Mouse (Mus musculus) hindbrain, postnatal 0 days (tissue): ENCODE data around the gene Mocs1. TPM values are rescaled to one million over a fixed set of nuclear protein-coding genes. Genes with fewer than 3 reads are reported as not detected.
"Not testable (repeated sequence)": the region's sequence is repeated elsewhere in the genome, so short reads cannot be mapped to it uniquely, and the experiment has no call there.

Source experiments
- ATAC-seq: fragments of 200-750 bp; cut with Nextera tagmentation; 2 replicates; pipeline ENCODE4 v1.8.0; 2017; ENCODE audit warnings: mild to moderate bottlenecking, moderate TSS enrichment, moderate library complexity
- DNase-seq: peaks from one replicate; pipeline ENCODE4 v3.0.0-alpha.2; 2015; ENCODE audit warnings: low spot score
- H3K27ac ChIP-seq: fragments of 300-500 bp; sonication (generic); 2 replicates; pipeline ENCODE4 v1.5.1; 2014; ENCODE audit warnings: mild to moderate bottlenecking
- H3K27me3 ChIP-seq: fragments of 300-500 bp; sonication (generic); 2 replicates; pipeline ENCODE4 v1.6.1; 2014; ENCODE audit warnings: low read length, mixed read lengths; ENCODE audit not compliant: insufficient read depth
- H3K36me3 ChIP-seq: fragments of 300-500 bp; sonication (generic); 2 replicates; pipeline ENCODE4 v1.6.1; 2014; ENCODE audit warnings: low read length, mixed read lengths; ENCODE audit not compliant: insufficient read depth
- H3K4me1 ChIP-seq: fragments of 300-500 bp; sonication (generic); 2 replicates; pipeline ENCODE4 v1.6.1; 2014; ENCODE audit warnings: antibody characterized with exemption, low read length, mixed read lengths; ENCODE audit not compliant: insufficient read depth
- H3K4me2 ChIP-seq: fragments of 300-500 bp; sonication (generic); 2 replicates; pipeline ENCODE4 v1.6.1; 2014; ENCODE audit warnings: low read depth, mild to moderate bottlenecking, low read length, moderate library complexity, mixed read lengths
- H3K4me3 ChIP-seq: fragments of 300-500 bp; sonication (generic); 2 replicates; pipeline ENCODE4 v1.5.1; 2014; ENCODE audit warnings: low read length
- H3K9ac ChIP-seq: fragments of 300-500 bp; sonication (generic); replicated peaks from 2 replicates; pipeline ENCODE4 v1.6.1; 2014; ENCODE audit warnings: mild to moderate bottlenecking, low read length, moderate library complexity, mixed read lengths
- H3K9me3 ChIP-seq: fragments of 300-500 bp; sonication (generic); 2 replicates; pipeline ENCODE4 v1.6.1; 2016; ENCODE audit warnings: low read length, mixed read lengths
- CTCF ChIP-seq: IDR thresholded peaks from 2 replicates; pipeline ENCODE4 v1.5.1; 2016; ENCODE audit warnings: antibody characterized with exemption, control low read depth, low read depth
- WGBS: fragments of 180-500 bp; shearing (Covaris S2); extraction: QIAGEN DNeasy Blood & Tissue Kit; methylation state at CpG from one replicate; pipeline ENCODE4 v1.1.7; 2014; 5-methylcytosine and 5-hydroxymethylcytosine counted together
- polyA plus RNA-seq: library from polyadenylated mRNA; unstranded; fragments of >200 nt; fragmentation: Nextera tagmentation; extraction: Ambion mirVana; gene quantifications from 2 replicates; pipeline ENCODE4 v1.2.1, GENCODE M21; 2015
- total RNA-seq: library from RNA; depleted of rRNA; stranded (reverse); fragments of >200 nt; gene quantifications from 2 replicates; pipeline ENCODE4 v1.2.3, GENCODE M21; 2014

Gene Mocs1
- total and polyA plus RNA-seq, 2 experiments from 2014 or later: 4.7 to 13.6 TPM

DNA sequence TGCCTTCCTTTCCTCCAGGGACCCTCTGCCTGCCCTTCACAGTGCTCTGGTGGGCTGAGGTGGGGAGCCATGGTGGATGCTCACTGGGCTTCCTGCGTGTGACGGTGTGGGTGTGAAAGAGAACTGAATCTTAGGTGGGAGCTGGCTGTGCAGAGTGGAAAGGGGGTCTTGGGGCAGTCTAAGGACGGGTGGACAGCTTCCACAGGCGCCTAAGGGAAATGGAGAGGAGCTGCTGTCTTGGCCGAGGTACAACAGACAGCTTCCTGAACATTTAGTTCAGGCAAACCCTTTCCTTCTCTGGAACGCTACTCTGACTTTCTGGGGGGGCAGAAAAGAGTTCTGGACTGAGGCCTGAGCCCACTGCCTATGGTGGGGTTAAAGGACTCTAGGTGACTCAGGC, 2.0 kb downstream of the Mocs1 start:
- Histone ChIP-seq H3K36me3 (peaks cover 9% of the 10 kb centered on the region; the same call in 1 of the 2 replicates), H3K27me3 (no peaks in the 10 kb centered on the region), H3K4me2 (no peak overlapping the region), H3K27ac (no peak overlapping the region), H3K9ac (no peak overlapping the region), H3K4me1 (no peaks in the 10 kb centered on the region), H3K9me3 (no peaks in the 10 kb centered on the region), H3K4me3 (no peak overlapping the region)
- DNase-seq: no peak
- TF ChIP-seq CTCF: no peak
- ATAC-seq: no peak
- WGBS: 82% methylated on average over 6 of the region's 6 CpGs

DNA sequence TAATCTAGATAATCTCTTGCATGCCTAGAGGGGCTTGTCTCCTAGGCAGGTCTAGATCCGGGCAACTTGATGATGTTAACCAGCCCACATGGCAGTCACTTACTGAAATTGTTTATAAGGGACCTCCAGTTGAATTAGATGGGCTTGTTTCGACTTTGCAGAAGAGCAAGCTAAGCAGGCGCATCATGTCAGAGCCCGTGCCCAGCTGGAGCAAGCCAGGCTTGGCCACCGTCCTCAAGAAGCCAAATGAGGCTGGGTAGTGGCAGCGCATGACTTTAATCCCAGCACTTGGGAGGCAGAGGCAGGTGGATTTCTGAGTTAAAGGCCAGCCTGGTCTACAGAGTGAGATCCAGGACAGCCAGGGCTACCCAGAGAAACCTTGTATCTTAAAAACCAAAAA, 3.0 kb downstream of the Mocs1 start:
- WGBS: 90% methylated on average over 6 of the region's 6 CpGs
- no peaks in the 10 kb centered on the region for H3K4me1 ChIP-seq

DNA sequence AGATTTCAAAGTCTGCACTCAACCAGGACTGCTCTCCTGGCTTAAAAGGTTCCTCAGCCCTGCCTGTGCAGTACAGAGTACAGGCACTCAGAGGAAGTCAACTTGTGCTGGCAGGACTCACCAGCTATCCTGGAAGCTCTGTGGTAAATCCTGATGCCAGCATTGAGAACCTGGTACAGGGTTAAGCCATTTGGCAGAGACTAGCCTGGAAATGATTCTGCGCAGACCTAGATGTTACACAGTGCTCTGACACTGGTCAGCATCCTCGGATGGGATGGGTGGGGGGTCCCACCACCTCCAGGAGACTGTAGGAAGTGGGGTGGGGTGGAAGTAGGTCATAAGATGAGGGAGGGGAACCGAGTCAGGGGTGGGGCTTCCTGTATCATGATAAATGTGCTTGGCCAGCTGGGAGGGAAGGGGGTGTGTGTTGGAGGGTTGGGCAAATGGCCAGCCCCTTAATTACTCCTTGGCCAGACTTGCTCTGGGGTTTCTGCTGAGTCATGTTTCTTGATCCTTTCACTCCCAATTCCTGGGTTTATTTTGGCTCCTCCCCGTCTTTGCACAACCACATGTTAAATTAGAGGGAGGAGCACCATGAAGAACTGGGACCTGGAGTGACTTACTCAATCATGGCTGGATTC, 4.0 kb downstream of the Mocs1 start:
- H3K9me3 ChIP-seq: no peaks in the 10 kb centered on the region
- H3K4me3 ChIP-seq: no peak overlapping the region
- no peak overlapping the region for H3K4me2 ChIP-seq
- peaks cover 14% of the 10 kb centered on the region; the same call in 1 of the 2 replicates for H3K36me3 ChIP-seq
- H3K27ac ChIP-seq: no peak overlapping the region
- no peak for TF ChIP-seq CTCF
- no peaks in the 10 kb centered on the region for H3K4me1 ChIP-seq
- H3K9ac ChIP-seq: no peak overlapping the region
- no peaks in the 10 kb centered on the region for H3K27me3 ChIP-seq
- ATAC-seq: no peak
- DNase-seq: peak; percentile 63
- 72% methylated on average over 4 of the region's 4 CpGs for WGBS

More for the DNA sequence above, 3.0 kb downstream of the Mocs1 start:
- no peaks in the 10 kb centered on the region for H3K9me3 ChIP-seq
- ATAC-seq (no peak), DNase-seq (no peak)
- no peak overlapping the region for H3K4me3 ChIP-seq
- no peak overlapping the region for H3K4me2 ChIP-seq
- no peaks in the 10 kb centered on the region for H3K27me3 ChIP-seq
- TF ChIP-seq CTCF: no peak
- H3K27ac ChIP-seq: no peak overlapping the region
- H3K36me3 ChIP-seq: peaks cover 14% of the 10 kb centered on the region; the same call in 1 of the 2 replicates
- H3K9ac ChIP-seq: no peak overlapping the region

- Histone ChIP-seq H3K27me3 (no peaks in the 10 kb centered on the region), H3K9ac (no peak overlapping the region), H3K4me1 (no peaks in the 10 kb centered on the region), H3K27ac (no peak overlapping the region), H3K4me2 (no peak overlapping the region), H3K36me3 (peaks cover 14% of the 10 kb centered on the region; the same call in 1 of the 2 replicates), H3K9me3 (no peaks in the 10 kb centered on the region), H3K4me3 (no peak overlapping the region)
- 97% methylated on average over 6 of the region's 6 CpGs for WGBS
- no peak for TF ChIP-seq CTCF
- ATAC-seq (no peak), DNase-seq (no peak)
These were observed 4.9 kb downstream of the Mocs1 start for GRCm38 (mm10) chr17:49433071-49433470.

DNA sequence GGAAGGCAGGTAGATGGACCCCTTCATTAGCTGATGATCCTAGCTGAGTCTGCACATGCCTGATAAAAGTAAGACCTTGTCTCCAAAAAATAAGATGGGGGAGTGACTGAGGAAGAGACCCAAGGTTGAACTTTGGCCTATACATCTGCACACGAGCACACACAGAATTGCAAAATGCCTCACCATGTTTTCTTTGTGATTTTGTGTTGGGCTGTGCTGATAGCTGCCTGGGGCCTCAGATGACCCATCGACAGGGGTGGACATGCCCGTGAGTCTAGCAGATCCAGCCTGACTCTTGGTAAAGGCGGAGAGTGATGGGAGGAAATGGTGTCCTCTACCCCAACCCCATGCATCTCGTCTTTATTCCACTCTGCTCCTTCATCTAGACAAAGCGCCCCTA, 6.1 kb downstream of the Mocs1 start:
- no peak for ATAC-seq
- H3K9ac ChIP-seq: no peak overlapping the region
- H3K27ac ChIP-seq: no peak overlapping the region
- H3K27me3 ChIP-seq: no peaks in the 10 kb centered on the region
- no peak for DNase-seq
- H3K4me3 ChIP-seq: no peak overlapping the region
- H3K4me1 ChIP-seq: no peaks in the 10 kb centered on the region
- no peaks in the 10 kb centered on the region for H3K9me3 ChIP-seq
- 70% methylated on average over 6 of the region's 6 CpGs for WGBS
- TF ChIP-seq CTCF: no peak
- no peak overlapping the region for H3K4me2 ChIP-seq
- peaks cover 14% of the 10 kb centered on the region; the same call in 1 of the 2 replicates for H3K36me3 ChIP-seq

DNA sequence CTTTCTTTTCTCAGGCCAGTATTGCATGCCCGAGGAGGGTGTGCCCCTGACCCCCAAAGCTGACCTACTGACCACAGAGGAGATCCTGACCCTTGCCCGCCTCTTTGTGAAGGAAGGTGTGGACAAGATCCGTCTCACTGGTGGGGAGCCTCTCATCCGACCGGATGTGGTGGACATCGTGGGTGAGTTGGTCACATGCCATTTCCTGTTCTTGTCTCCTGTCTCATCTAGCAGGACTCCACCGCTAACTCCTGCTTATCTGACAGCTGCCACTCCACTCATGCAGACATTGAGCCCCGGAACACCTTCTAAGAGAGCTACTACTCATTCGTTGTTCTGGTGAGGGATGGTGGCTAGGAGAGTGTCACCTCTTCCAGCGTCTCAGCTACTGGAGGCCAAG, 6.9 kb downstream of the Mocs1 start:
- no peaks in the 10 kb centered on the region for H3K9me3 ChIP-seq
- TF ChIP-seq CTCF: no peak
- no peak overlapping the region for H3K4me3 ChIP-seq
- no peak for DNase-seq
- H3K4me2 ChIP-seq: no peak overlapping the region
- peaks cover 14% of the 10 kb centered on the region; the same call in 1 of the 2 replicates for H3K36me3 ChIP-seq
- no peaks in the 10 kb centered on the region for H3K27me3 ChIP-seq
- no peaks in the 10 kb centered on the region for H3K4me1 ChIP-seq
- no peak overlapping the region for H3K9ac ChIP-seq
- no peak for ATAC-seq
- no peak overlapping the region for H3K27ac ChIP-seq
- 92% methylated on average over 10 of the region's 10 CpGs for WGBS

GRCm38 (mm10) chr17:49436631-49437030, 8.5 kb downstream of the Mocs1 start:
- ATAC-seq (no peak), DNase-seq (no peak)
- Histone ChIP-seq H3K27ac (no peak overlapping the region), H3K4me2 (no peak overlapping the region), H3K27me3 (no peaks in the 10 kb centered on the region), H3K9ac (no peak overlapping the region), H3K36me3 (peaks cover 14% of the 10 kb centered on the region; the same call in 1 of the 2 replicates), H3K9me3 (no peaks in the 10 kb centered on the region), H3K4me1 (no peaks in the 10 kb centered on the region), H3K4me3 (no peak overlapping the region)
- no peak for TF ChIP-seq CTCF
- 84% methylated on average over 6 of the region's 6 CpGs for WGBS

GRCm38 (mm10) chr17:49437306-49437705, 9.1 kb downstream of the Mocs1 start:
- not testable (repeated sequence) for H3K27me3 ChIP-seq, ATAC-seq

More at GRCm38 (mm10) chr17:49437306-49437705, 9.1 kb downstream of the Mocs1 start:
- H3K36me3 ChIP-seq: peaks cover 14% of the 10 kb centered on the region; the same call in 1 of the 2 replicates
- not testable (repeated sequence) for H3K9me3 ChIP-seq, DNase-seq, H3K4me3 ChIP-seq, H3K27ac ChIP-seq, H3K9ac ChIP-seq, H3K4me2 ChIP-seq, H3K4me1 ChIP-seq
